Mouse (Mus musculus) heart, postnatal 10 days (tissue): Measurements from ENCODE around the gene Tnni1. TPM values are rescaled to one million over a fixed set of nuclear protein-coding genes. Genes with fewer than 3 reads are reported as not detected.
A peak's percentile ranks its signal among the peaks of the same experiment; 100 is the strongest.

Experiments
- DNase-seq, 2 experiments: peaks; one replicate each; pipeline ENCODE4 v3.0.0; 2021
- intact Hi-C: fragments of 180-260 bp; cut with DNase I; formaldehyde crosslinking; loops from one replicate; pipeline ENCODE4 v1.15.1; 2025
- total RNA-seq, 2 experiments: library from RNA; stranded (reverse); gene quantifications; 2 replicates each; pipeline ENCODE4 v1.2.3; 2021

Gene Tnni1
- total RNA-seq, 2 experiments from 2014 or later: 610 to 792 TPM

DNA sequence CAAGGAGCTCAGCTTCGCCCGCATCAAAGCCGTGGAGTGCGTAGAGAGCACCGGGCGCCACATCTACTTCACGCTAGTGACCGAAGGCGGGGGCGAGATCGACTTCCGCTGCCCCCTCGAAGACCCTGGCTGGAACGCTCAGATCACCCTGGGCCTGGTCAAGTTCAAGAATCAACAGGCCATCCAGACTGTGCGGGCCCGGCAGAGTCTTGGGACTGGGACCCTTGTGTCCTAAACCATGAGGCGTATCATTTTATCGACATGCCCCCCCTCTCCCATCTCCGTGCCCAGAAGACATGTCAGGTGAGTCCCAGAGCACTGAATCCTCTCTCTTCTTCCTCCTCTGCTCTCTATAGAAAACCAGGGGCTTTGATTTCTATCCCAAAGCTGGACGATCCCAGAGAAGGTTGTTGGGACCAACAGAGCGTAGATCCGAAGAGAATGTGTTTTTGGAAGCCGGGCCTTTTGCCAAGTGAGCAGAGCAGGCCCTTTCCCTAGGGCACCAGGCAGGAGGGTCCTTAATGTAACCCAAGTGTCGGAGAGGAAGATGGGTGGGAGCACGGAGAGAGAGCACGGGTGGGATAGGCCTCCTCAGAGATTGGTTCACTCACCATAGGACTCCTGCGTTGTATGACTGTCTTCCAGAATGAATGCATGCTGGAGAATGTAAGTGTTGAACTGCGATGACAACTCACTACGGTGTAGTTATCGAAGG, 12.5 kb upstream of the Tnni1 start:
- intact Hi-C loops: loop anchor here (2.0 kb wide), 1 partner anchor 14 kb away; no protein-coding TSS in a partner anchor
- DNase-seq: no peak

- DNase-seq: no peak
- intact Hi-C loops: loop anchor here (2.0 kb wide), 1 partner anchor 13 kb away; no protein-coding TSS in a partner anchor
These were observed 11.8 kb upstream of the Tnni1 start for GRCm38 (mm10) chr1:135767324-135767890.

DNA sequence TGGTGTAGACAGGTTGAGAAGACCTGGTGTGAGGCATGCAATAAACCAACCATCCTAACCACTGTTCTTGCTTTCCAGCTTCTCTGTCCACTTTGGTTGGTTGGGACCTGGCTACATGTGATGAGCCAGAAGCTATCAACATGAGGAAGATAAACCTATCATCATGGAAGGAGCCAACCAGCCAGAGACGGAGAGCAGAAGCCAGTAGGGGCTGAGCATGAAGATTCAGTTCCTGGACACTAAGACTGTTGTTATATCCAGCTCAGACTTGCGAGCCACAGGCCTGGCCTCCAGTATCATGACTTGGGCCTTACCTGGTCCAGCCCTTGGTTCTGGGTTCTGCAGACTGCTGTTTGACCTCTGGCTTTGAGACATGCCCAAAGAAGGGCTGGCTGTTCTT, 10.8 kb upstream of the Tnni1 start:
- intact Hi-C loops: no loop called here

GRCm38 (mm10) chr1:135770237-135770636, 9.0 kb upstream of the Tnni1 start:
- DNase-seq: no peak
- intact Hi-C loops: no loop called here

More for the DNA sequence above, 10.8 kb upstream of the Tnni1 start:
- no peak for DNase-seq

- intact Hi-C loops: no loop called here
These were observed 8.2 kb upstream of the Tnni1 start for GRCm38 (mm10) chr1:135770896-135771572.

GRCm38 (mm10) chr1:135771573-135771970, 7.7 kb upstream of the Tnni1 start:
- DNase-seq: no peak
- intact Hi-C loops: no loop called here

More at GRCm38 (mm10) chr1:135770896-135771572, 8.2 kb upstream of the Tnni1 start:
- DNase-seq: peak; percentile 66 to 71

GRCm38 (mm10) chr1:135776596-135776995, 2.6 kb upstream of the Tnni1 start:
- peak in 1 of 2 experiments; percentile 38 for DNase-seq

DNA sequence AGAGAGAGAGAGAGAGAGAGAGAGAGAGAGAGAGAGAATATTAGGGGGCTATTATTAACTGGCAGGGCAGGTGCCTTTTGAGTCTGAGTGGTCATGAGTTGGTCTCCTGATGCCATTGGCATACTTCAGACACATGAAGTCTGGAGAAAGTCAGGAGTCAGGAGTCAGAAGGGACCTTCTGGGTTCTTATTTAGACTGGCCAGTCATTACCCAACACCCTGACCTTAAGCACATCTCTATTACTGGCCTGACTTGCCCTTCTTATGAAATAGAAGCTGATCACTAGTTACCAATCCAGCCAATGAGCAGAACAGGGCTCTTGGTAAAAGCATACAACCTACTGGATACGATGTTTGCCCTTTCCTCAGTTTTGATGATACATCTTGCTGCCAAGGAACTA, 2.2 kb upstream of the Tnni1 start:
- intact Hi-C loops: no loop called here
- no peak for DNase-seq

More at GRCm38 (mm10) chr1:135776596-135776995, 2.6 kb upstream of the Tnni1 start:
- intact Hi-C loops: no loop called here

DNA sequence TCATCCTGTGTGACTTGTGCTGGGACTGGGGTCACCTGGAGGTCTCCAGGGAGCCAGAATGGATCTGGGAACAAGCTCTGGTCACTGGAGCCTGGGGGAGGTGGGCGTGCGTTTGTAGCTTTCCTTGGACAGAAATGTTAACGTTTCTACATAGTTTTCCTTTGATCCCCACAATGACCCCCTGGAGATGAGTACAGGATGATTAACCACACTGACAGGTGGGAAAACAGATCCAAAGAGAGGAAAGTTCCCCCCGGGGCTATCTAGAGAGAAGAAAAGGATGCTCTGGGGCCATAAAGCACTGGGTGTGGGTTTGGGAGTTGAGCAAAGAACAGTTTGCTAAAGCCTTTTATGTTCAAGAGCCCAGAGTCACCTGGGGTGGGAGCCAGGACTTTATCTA, 1.4 kb downstream of the Tnni1 start:
- DNase-seq: no peak

DNA sequence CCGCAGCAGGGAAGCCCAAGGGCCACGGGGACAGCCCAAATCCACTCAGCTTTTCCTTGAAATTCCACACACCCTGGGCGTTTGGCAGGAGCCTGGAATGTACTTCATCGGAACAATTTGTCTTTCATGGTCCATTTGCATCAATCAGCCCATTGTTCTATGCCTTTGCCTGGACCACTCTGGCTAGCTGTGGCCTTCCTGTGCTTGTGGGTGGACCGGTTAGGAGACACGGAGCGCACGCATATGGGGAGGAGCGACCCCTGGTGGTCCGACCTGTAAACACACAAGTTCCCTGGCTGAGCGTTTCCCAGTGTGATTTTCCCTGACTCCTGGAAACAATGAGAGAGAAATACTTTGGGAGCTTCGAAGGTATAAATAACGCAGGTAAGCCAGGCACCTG, 2.0 kb downstream of the Tnni1 start:
- intact Hi-C loops: loop anchor here (1.0 to 2.0 kb wide), 3 partner anchors 14 to 62 kb away; partner anchors contain the start of gene Phlda3
- DNase-seq: peak; percentile 85 to 90

More for the DNA sequence above, 1.4 kb downstream of the Tnni1 start:
- intact Hi-C loops: loop anchor here (1.0 to 2.0 kb wide), 3 partner anchors 14 to 61 kb away; partner anchors contain the start of gene Phlda3

- DNase-seq: no peak
- intact Hi-C loops: no loop called here
These were observed 3.6 kb downstream of the Tnni1 start for GRCm38 (mm10) chr1:135782816-135783215.

DNA sequence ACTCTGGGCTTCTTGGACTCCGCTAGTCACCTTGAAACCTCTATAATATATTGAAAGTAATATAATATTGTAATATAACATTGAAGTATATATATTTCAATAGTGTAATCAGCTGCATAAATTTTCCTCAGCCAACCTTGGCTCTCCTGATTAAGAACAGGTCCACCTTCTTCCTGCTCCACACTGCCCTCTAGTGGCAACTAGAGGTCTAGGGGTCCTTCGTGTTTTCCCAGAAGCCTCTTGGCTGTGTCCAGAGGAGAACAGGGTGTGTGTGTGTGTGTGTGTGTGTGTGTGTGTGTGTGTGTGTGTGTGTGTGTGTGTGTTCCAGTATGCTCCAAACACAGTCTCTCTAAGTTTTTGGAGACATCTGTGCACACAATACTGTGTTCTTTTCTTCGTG, 8.6 kb downstream of the Tnni1 start:
- intact Hi-C loops: no loop called here
- DNase-seq: peak; percentile 85 to 91

DNA sequence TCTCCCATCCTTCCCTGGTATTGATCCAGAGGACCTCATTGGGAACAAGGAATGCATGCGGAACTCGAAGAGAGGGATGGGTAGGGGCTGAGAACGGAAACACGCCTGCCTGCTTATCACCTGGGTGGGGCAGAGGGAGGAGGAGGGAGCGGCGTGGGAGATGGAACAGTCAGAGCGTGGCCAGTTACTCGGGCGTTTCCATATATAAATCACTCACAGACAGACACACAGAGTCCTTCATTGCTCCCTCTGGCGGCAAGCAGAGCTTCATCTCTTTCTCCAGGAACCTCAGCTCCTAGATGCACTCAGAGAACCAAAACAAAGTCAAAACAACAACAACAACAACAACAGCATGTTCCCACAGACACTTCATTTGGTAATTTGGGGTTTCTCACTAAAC, 9.5 kb downstream of the Tnni1 start:
- intact Hi-C loops: no loop called here
- peak in 1 of 2 experiments; percentile 64 for DNase-seq

- peak; percentile 82 to 91 for DNase-seq
These were observed 10.6 kb downstream of the Tnni1 start for GRCm38 (mm10) chr1:135789815-135790214.

DNA sequence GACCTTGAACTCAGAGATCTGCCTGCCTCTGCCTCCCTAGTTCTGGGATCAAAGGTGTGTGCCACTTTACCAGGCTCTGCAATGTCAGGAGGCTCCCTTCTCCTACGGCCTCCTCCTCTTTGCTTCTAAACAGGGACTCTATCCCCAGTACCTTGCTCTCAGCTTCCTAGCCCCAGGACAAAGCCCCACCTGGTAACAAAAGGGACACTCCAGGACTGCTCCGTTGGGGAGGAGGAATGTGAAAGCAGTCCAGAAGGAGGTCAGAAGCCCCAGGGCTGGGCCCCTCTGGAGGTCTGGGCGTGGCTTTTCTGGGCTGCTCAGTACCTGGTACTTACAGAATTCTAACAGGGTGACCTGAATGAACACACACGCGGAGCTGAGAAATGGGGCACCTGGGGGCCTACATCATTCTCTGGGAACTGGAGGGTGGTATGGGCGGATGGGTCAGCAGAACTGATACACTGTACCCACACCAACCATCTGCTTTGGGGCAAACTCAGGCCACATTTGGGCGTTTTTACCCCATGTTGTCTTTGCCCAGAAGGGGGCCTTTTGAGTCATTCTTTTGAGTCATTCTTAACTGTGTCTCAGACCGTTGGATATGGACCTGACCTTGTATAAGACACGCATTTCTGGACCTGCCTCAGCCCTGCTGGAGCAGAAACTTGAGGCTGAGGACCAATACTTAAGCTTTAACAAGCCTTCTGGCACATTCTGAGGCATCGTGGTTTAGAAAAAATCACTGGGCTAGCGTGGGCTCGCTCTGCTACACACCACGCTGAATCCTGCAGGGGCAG, 13.1 kb downstream of the Tnni1 start:
- intact Hi-C loops: loop anchor here (5.0 kb wide), 1 partner anchor 35 kb away; no protein-coding TSS in a partner anchor
- DNase-seq: no peak

More at GRCm38 (mm10) chr1:135789815-135790214, 10.6 kb downstream of the Tnni1 start:
- intact Hi-C loops: loop anchor here (5.0 kb wide), 1 partner anchor 37 kb away; no protein-coding TSS in a partner anchor

GRCm38 (mm10) chr1:135793370-135794215, 14.4 kb downstream of the Tnni1 start:
- DNase-seq: peak; percentile 54 to 61

DNA sequence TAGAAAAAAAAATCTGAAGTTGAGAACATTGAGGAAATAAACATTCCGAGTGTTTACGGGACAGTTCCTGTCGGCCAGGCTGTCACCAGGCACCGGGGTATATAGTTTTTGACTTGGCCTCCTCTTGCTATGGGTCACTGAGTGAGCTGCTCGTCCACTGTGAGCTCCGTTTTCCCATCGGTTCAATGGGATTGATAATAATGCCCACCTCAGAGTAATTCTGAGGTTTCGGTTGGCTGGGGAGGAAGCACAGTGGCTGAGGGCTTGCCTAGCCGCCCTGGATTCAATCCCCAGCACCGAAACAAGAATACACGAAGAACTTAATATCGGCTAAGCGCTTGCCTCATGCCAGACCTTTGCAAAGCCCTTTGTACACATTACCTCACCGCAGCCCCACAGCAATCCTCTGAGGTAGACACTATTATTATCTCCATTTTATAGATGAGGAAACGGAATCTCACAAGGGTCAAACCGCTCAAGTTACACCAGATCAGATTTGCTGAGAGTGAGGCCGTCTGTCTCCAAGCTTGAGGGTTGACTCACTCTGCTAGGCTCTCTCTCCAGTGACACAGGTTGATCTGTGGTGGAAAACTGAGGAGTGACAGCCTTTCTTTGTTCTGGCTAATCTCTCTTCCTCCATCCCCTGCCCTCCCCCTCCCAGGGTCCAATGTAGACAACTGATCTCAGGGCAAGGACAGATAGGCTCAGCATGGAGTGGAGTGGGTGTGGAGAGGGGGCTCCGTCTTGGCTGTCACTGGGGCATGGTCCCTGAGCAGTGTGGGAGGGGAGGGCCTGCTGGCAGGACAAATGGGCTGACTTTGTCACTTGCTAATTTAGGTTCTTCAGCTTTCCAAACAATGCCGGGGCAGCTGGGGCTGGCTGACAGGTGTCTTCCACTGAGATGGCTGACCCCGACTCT, 15.2 kb downstream of the Tnni1 start:
- DNase-seq: peak; percentile 31 to 38
- intact Hi-C loops: loop anchor here (5.0 kb wide), 1 partner anchor 33 kb away; no protein-coding TSS in a partner anchor

More at GRCm38 (mm10) chr1:135793370-135794215, 14.4 kb downstream of the Tnni1 start:
- intact Hi-C loops: loop anchor here (5.0 kb wide), 1 partner anchor 34 kb away; no protein-coding TSS in a partner anchor

DNA sequence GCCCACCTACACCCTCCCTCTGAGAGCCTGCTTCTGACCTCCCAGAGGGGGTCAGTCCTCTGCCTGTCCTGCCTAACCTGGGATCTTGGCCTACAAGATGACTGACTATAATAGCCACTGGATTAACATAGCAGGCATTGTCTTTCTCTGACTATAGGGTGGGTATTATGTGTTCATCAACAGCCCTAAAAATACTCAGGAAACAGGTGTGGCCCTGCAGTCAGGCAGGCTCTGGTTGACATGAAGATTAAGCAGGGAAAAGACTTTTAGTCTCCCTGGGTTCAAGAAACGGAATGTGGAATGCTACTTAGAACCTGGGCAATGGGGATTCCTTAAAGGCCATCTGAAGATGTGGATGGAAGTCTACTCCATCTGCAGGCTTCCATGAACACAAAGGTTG, 19.3 kb downstream of the Tnni1 start:
- intact Hi-C loops: no loop called here
- DNase-seq: no peak
